ENCODE assay signal across 18 mouse cellular contexts in genomic region chr19:37544476-37544875, GRCm38 (mm10). TPM values are rescaled to one million over a fixed set of nuclear protein-coding genes. Genes with fewer than 3 reads are reported as not detected.
DNase-seq lines count a peak whose midpoint lies in the region; ATAC-seq and TF ChIP-seq lines count a peak whose summit lies in the region.
"Had no signal": no experiment of that assay in that cellular context is flagged by ENCODE, and none has a peak within 500 bp of the region (broad histone marks: within the 10 kb centered on the region; RNA-seq: fewer than 3 reads in every experiment).

No protein-coding gene starts in this region.

- no peak for ATAC-seq in intestine, postnatal 0 days
- no peak for ATAC-seq in megakaryocyte progenitor cell, adult 5-6 weeks (replicated peaks; ENCODE audit: poor library complexity)
- ATAC-seq: forebrain, embryonic 14.5 days had no signal

- H3K4me3 ChIP-seq in heart, embryonic 10.5 days: no peak overlapping the region
- no peak overlapping the region for H3K4me3 ChIP-seq in intestine, postnatal 0 days (ENCODE audit: low read depth, low read length)
- H3K4me3 ChIP-seq: embryonic facial prominence, embryonic 15.5 days; forebrain, embryonic 10.5 days; heart, embryonic 15.5 days; hindbrain, embryonic 10.5 days had no signal

- peaks cover 11% of the 10 kb centered on the region for H3K4me1 ChIP-seq in heart, embryonic 10.5 days
- H3K4me1 ChIP-seq in intestine, postnatal 0 days (replicated peaks; ENCODE audit: control insufficient read depth, insufficient read depth, low read length): no peaks in the 10 kb centered on the region
- H3K4me1 ChIP-seq: embryonic facial prominence, embryonic 15.5 days; forebrain, embryonic 10.5 days; hindbrain, embryonic 10.5 days had no signal

- H3K27ac ChIP-seq in heart, embryonic 10.5 days: no peak overlapping the region
- H3K27ac ChIP-seq in intestine, postnatal 0 days (ENCODE audit: low read depth, low read length): peak overlapping the region; percentile 65
- H3K27ac ChIP-seq: embryonic facial prominence, embryonic 15.5 days; forebrain, embryonic 10.5 days; hindbrain, embryonic 10.5 days; hindbrain, embryonic 14.5 days had no signal

- H3K9ac ChIP-seq in intestine, postnatal 0 days (ENCODE audit: low read depth, low read length): no peak overlapping the region
- H3K9ac ChIP-seq: embryonic facial prominence, embryonic 15.5 days; heart, embryonic 15.5 days; hindbrain, embryonic 14.5 days had no signal

- H3K27me3 ChIP-seq in heart, embryonic 10.5 days (ENCODE audit: insufficient read depth, poor library complexity, severe bottlenecking): peaks cover 9% of the 10 kb centered on the region; the same call in 1 of the 2 replicates
- no peaks in the 10 kb centered on the region for H3K27me3 ChIP-seq in intestine, postnatal 0 days (replicated peaks; ENCODE audit: control insufficient read depth, insufficient read depth, low read length)

- peak; percentile 62 for DNase-seq in heart, embryonic 10.5 days (ENCODE audit: low spot score)
- no peak for DNase-seq in heart, adult 8-10 months (ENCODE audit: low spot score)
- DNase-seq in urinary bladder, postnatal 14 days (ENCODE audit: low spot score): peak; percentile 20
- DNase-seq in urinary bladder, postnatal 10 days (ENCODE audit: low spot score): no peak
- no peak for DNase-seq in layer of hippocampus, adult 18-20 months (ENCODE audit: low spot score in 2 of 2)
- DNase-seq: adrenal gland, adult 2 months; adrenal gland, postnatal 25 days; cerebellum, adult 8-10 months; cerebellum, postnatal 14 days; embryo, embryonic 11 days had no signal

- no peak overlapping the region for H3K4me2 ChIP-seq in intestine, postnatal 0 days (replicated peaks; ENCODE audit: low read depth)
- H3K4me2 ChIP-seq: embryonic facial prominence, embryonic 15.5 days; hindbrain, embryonic 14.5 days had no signal

- no peak for TF ChIP-seq CTCF in intestine, postnatal 0 days (IDR thresholded peaks at IDR 0.05; ENCODE audit: low read depth)

- 94% methylated on average over 9 of the region's 9 CpGs for WGBS in heart, embryonic 10.5 days
- 52% methylated on average over 9 of the region's 9 CpGs for WGBS in intestine, postnatal 0 days

- H3K36me3 ChIP-seq in heart, embryonic 10.5 days: no peaks in the 10 kb centered on the region
- no peaks in the 10 kb centered on the region for H3K36me3 ChIP-seq in intestine, postnatal 0 days (ENCODE audit: control insufficient read depth, insufficient read depth)
- H3K36me3 ChIP-seq: embryonic facial prominence, embryonic 15.5 days; forebrain, embryonic 10.5 days; heart, embryonic 15.5 days; hindbrain, embryonic 10.5 days had no signal

- no peaks in the 10 kb centered on the region for H3K9me3 ChIP-seq in heart, embryonic 10.5 days
- H3K9me3 ChIP-seq in intestine, postnatal 0 days (ENCODE audit: control insufficient read depth): no peaks in the 10 kb centered on the region
- H3K9me3 ChIP-seq: embryonic facial prominence, embryonic 15.5 days; forebrain, embryonic 10.5 days; heart, embryonic 15.5 days; hindbrain, embryonic 10.5 days had no signal

RNA-seq across cellular contexts. Expression of gene Exoc6, which starts 5.7 kb away (rescaled TPM):
- 18.0 and 25.3 TPM in 2 replicates for polyA plus RNA-seq in heart, embryonic 10.5 days (2016; fragmentation: Nextera tagmentation; extraction: Ambion mirVana)
- 10 to 100 TPM; 30.2 to 36.9 (median 32.5) TPM for total RNA-seq in heart, adult 8-10 months (2022)
- polyA plus RNA-seq in intestine, postnatal 0 days (2015; fragmentation: Nextera tagmentation; extraction: Ambion mirVana): 23.3 and 24.6 TPM in 2 replicates
- 57.3 and 63.3 TPM in 2 replicates for total RNA-seq in megakaryocyte progenitor cell, adult 5-6 weeks (2015)
- total RNA-seq in megakaryocyte progenitor cell, adult 5-6 weeks (2017): 75.7 and 84.5 TPM in 2 replicates
- 10 to 100 TPM; 50.2 to 51.3 TPM for total RNA-seq in layer of hippocampus, adult 18-20 months (2021)

Comparison
In these comparisons a context has a peak if more than half of its experiments do, and no peak if none do; other contexts are left out.
1. DNase-seq: peak in heart, embryonic 10.5 days (single experiment) and urinary bladder, postnatal 14 days (single experiment); none in heart, adult 8-10 months (single experiment), urinary bladder, postnatal 10 days (single experiment) and layer of hippocampus, adult 18-20 months (0 of 2).